Mouse (Mus musculus): ENCODE results near the gene Sez6l. TPM values are rescaled to one million over a fixed set of nuclear protein-coding genes. Genes with fewer than 3 reads are reported as not detected.

The Sez6l gene
- polyA plus RNA-seq, 1 experiment: 0.32 TPM

- Histone ChIP-seq H3K27ac (ENCODE audit: insufficient read depth, low read length) (no peak overlapping the region), H3K4me1 (ENCODE audit: control insufficient read depth, insufficient read depth, low read length) (no peaks in the 10 kb centered on the region), H3K4me3 (ENCODE audit: insufficient read depth, low read length) (no peak overlapping the region)
- no peak for TF ChIP-seq POLR2A (IDR thresholded peaks at IDR 0.05; ENCODE audit: low read depth, low read length)
- no peak for TF ChIP-seq CTCF (IDR thresholded peaks at IDR 0.05; ENCODE audit: borderline replicate concordance, insufficient read depth, low read length)
Measured at GRCm38 (mm10) chr5:112605371-112605770, 28.4 kb upstream of the Sez6l start.

- Histone ChIP-seq H3K27ac (ENCODE audit: insufficient read depth, low read length) (no peak overlapping the region), H3K4me3 (ENCODE audit: insufficient read depth, low read length) (no peak overlapping the region), H3K4me1 (ENCODE audit: control insufficient read depth, insufficient read depth, low read length) (no peaks in the 10 kb centered on the region)
- TF ChIP-seq CTCF (IDR thresholded peaks at IDR 0.05; ENCODE audit: borderline replicate concordance, insufficient read depth, low read length) (no peak), POLR2A (IDR thresholded peaks at IDR 0.05; ENCODE audit: low read depth, low read length) (no peak)
Measured at GRCm38 (mm10) chr5:112604251-112604650, 27.3 kb upstream of the Sez6l start.

GRCm38 (mm10) chr5:112603594-112603993 lies 26.6 kb upstream of the Sez6l start:
- H3K27ac ChIP-seq (ENCODE audit: insufficient read depth, low read length): no peak overlapping the region

GRCm38 (mm10) chr5:112600309-112600939 lies 23.4 kb upstream of the Sez6l start:
- Histone ChIP-seq H3K27ac (ENCODE audit: insufficient read depth, low read length) (no peak overlapping the region), H3K4me3 (ENCODE audit: insufficient read depth, low read length) (no peak overlapping the region), H3K4me1 (ENCODE audit: control insufficient read depth, insufficient read depth, low read length) (no peaks in the 10 kb centered on the region)
- TF ChIP-seq CTCF (IDR thresholded peaks at IDR 0.05; ENCODE audit: borderline replicate concordance, insufficient read depth, low read length) (no peak), POLR2A (IDR thresholded peaks at IDR 0.05; ENCODE audit: low read depth, low read length) (no peak)

More at GRCm38 (mm10) chr5:112603594-112603993, 26.6 kb upstream of the Sez6l start:
- no peaks in the 10 kb centered on the region for H3K4me1 ChIP-seq (ENCODE audit: control insufficient read depth, insufficient read depth, low read length)
- no peak overlapping the region for H3K4me3 ChIP-seq (ENCODE audit: insufficient read depth, low read length)
- TF ChIP-seq POLR2A (IDR thresholded peaks at IDR 0.05; ENCODE audit: low read depth, low read length) (no peak), CTCF (IDR thresholded peaks at IDR 0.05; ENCODE audit: borderline replicate concordance, insufficient read depth, low read length) (no peak)

- TF ChIP-seq POLR2A (IDR thresholded peaks at IDR 0.05; ENCODE audit: low read depth, low read length) (no peak), CTCF (IDR thresholded peaks at IDR 0.05; ENCODE audit: borderline replicate concordance, insufficient read depth, low read length) (no peak)
- no peak overlapping the region for H3K27ac ChIP-seq (ENCODE audit: insufficient read depth, low read length)
- H3K4me3 ChIP-seq (ENCODE audit: insufficient read depth, low read length): no peak overlapping the region
- no peaks in the 10 kb centered on the region for H3K4me1 ChIP-seq (ENCODE audit: control insufficient read depth, insufficient read depth, low read length)
Measured at GRCm38 (mm10) chr5:112599538-112600308, 22.7 kb upstream of the Sez6l start.

GRCm38 (mm10) chr5:112597876-112598275 lies 20.9 kb upstream of the Sez6l start:
- Histone ChIP-seq H3K4me3 (ENCODE audit: insufficient read depth, low read length) (no peak overlapping the region), H3K27ac (ENCODE audit: insufficient read depth, low read length) (no peak overlapping the region), H3K4me1 (ENCODE audit: control insufficient read depth, insufficient read depth, low read length) (no peaks in the 10 kb centered on the region)
- TF ChIP-seq POLR2A (IDR thresholded peaks at IDR 0.05; ENCODE audit: low read depth, low read length) (no peak), CTCF (IDR thresholded peaks at IDR 0.05; ENCODE audit: borderline replicate concordance, insufficient read depth, low read length) (no peak)

- H3K4me3 ChIP-seq (ENCODE audit: insufficient read depth, low read length): no peak overlapping the region
- no peaks in the 10 kb centered on the region for H3K4me1 ChIP-seq (ENCODE audit: control insufficient read depth, insufficient read depth, low read length)
- no peak for TF ChIP-seq POLR2A (IDR thresholded peaks at IDR 0.05; ENCODE audit: low read depth, low read length)
- TF ChIP-seq CTCF (IDR thresholded peaks at IDR 0.05; ENCODE audit: borderline replicate concordance, insufficient read depth, low read length): no peak
- H3K27ac ChIP-seq (ENCODE audit: insufficient read depth, low read length): no peak overlapping the region
Measured at GRCm38 (mm10) chr5:112597307-112597706, 20.3 kb upstream of the Sez6l start.

GRCm38 (mm10) chr5:112596729-112597128 lies 19.7 kb upstream of the Sez6l start:
- Histone ChIP-seq H3K4me3 (ENCODE audit: insufficient read depth, low read length) (no peak overlapping the region), H3K27ac (ENCODE audit: insufficient read depth, low read length) (no peak overlapping the region), H3K4me1 (ENCODE audit: control insufficient read depth, insufficient read depth, low read length) (no peaks in the 10 kb centered on the region)
- no peak for TF ChIP-seq CTCF (IDR thresholded peaks at IDR 0.05; ENCODE audit: borderline replicate concordance, insufficient read depth, low read length)
- TF ChIP-seq POLR2A (IDR thresholded peaks at IDR 0.05; ENCODE audit: low read depth, low read length): no peak

- H3K4me3 ChIP-seq (ENCODE audit: insufficient read depth, low read length): no peak overlapping the region
- H3K4me1 ChIP-seq (ENCODE audit: control insufficient read depth, insufficient read depth, low read length): no peaks in the 10 kb centered on the region
- H3K27ac ChIP-seq (ENCODE audit: insufficient read depth, low read length): no peak overlapping the region
- no peak for TF ChIP-seq CTCF (IDR thresholded peaks at IDR 0.05; ENCODE audit: borderline replicate concordance, insufficient read depth, low read length)
- TF ChIP-seq POLR2A (IDR thresholded peaks at IDR 0.05; ENCODE audit: low read depth, low read length): no peak
Measured at GRCm38 (mm10) chr5:112595701-112596632, 19.0 kb upstream of the Sez6l start.
